Mouse (Mus musculus): ENCODE results near the gene Nipal4. TPM values are rescaled to one million over a fixed set of nuclear protein-coding genes. Genes with fewer than 3 reads are reported as not detected.

Nipal4 gene
- total RNA-seq (2023), result 0.18 TPM

DNA sequence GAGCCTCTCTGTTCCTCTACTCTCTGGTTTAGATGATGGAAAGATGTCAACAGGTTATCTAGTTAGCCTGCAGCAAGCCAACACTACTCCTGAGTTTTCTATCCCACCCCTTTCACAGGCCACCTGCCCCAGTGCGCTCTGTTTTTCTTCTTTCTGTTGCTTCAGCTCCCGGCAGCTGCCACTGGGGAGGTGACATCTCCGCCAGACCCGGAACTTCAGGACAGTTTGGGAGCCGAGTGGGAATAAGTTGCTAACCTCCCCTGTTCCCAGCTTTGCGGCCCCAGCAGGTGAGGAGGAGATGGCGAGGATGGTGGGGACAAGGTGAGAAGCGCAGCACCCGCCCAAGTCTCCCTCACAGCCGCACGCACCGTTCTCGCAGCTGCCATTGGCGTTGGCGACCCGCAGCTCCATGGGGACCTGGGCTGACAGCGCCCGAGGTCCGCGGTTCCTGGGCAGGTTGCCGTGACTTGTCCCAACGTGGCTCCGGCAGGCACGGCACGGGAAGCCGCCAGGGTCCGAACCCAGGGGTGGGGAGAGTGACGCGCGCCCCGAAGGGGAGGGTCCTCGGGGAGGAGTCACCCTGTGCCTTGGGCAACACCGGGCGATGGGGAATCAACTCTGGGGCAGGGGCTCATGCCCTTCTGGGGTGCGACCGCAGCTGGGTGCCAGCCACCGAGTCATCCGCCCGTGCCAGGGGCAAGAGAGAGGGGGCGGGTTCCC, at the start of gene Nipal4:
Gene Nipal4 (minus strand): TSS at position 643 of the 720 bp plus-strand sequence.

Other genes starting within 250 kb of the Nipal4 start
- gene Lsm11, start 221.6 kb downstream of the Nipal4 start, total RNA-seq (2023), result 6.5 TPM
- 7.7 TPM for gene Thg1l, start 211.0 kb downstream of the Nipal4 start, total RNA-seq (2023)
- gene Sox30, start 186.2 kb downstream of the Nipal4 start, total RNA-seq (2023), result not detected
- 3.7 TPM for gene Gm12166, start 114.2 kb downstream of the Nipal4 start, total RNA-seq (2023)
- 119 TPM for gene Adam19, start 110.5 kb downstream of the Nipal4 start, total RNA-seq (2023)
- not detected for gene Fndc9, start 69.0 kb upstream of the Nipal4 start, total RNA-seq (2023)
- 146 TPM for gene Cyfip2, start 146.4 kb upstream of the Nipal4 start, total RNA-seq (2023)
- 567 TPM for gene Itk, start 223.0 kb upstream of the Nipal4 start, total RNA-seq (2023)
- 5.5 TPM for gene Fam71b, start 230.1 kb upstream of the Nipal4 start, total RNA-seq (2023)